Mouse (Mus musculus): ENCODE measurements at regions not wholly inside any gene's neighbourhood (a gene's known extent, or its start where the extent isn't known, plus 50 kb on each side); places are given as distances from the start of the nearest gene placed in this dataset.

GRCm38 (mm10) chr16:29802603-29803002 is 223.5 kb downstream of the Opa1 start:
- TF ChIP-seq CTCF (IDR thresholded peaks at IDR 0.05) (no peak), EP300 (IDR thresholded peaks at IDR 0.05) (no peak)
